Mouse (Mus musculus) spleen, postnatal 4 days (tissue): ENCODE results near the gene Dapk3.
A peak's percentile ranks its signal among the peaks of the same experiment; 100 is the strongest.
"Not testable (repeated sequence)": the region's sequence is repeated elsewhere in the genome, so short reads cannot be mapped to it uniquely, and the experiment has no call there.

Source experiments
- DNase-seq, 2 experiments: peaks; one replicate each; pipeline ENCODE4 v3.0.0; 2022; ENCODE audit warnings: low spot score in 2 of 2

Dapk3 gene

GRCm38 (mm10) chr10:81200605-81201287, 17.9 kb downstream of the Dapk3 start:
- DNase-seq: no peak

- no peak for DNase-seq
Observed at GRCm38 (mm10) chr10:81201807-81202758, 19.3 kb downstream of the Dapk3 start, which contains the start of gene Nmrk2. Gene Nmrk2 (minus strand): TSS chr10:81202051.

- DNase-seq: no peak
Observed at GRCm38 (mm10) chr10:81202978-81203720, 20.3 kb downstream of the Dapk3 start.

- peak in 1 of 2 experiments; percentile 52 for DNase-seq
Observed at GRCm38 (mm10) chr10:81204137-81204536, 21.3 kb downstream of the Dapk3 start.

GRCm38 (mm10) chr10:81210154-81210553, 27.3 kb downstream of the Dapk3 start:
- no peak for DNase-seq

GRCm38 (mm10) chr10:81216260-81216659, 33.5 kb downstream of the Dapk3 start:
- DNase-seq: no peak

- no peak for DNase-seq
Observed at GRCm38 (mm10) chr10:81216810-81217209, 34.0 kb downstream of the Dapk3 start.

- DNase-seq: not testable (repeated sequence)
Observed at GRCm38 (mm10) chr10:81217267-81217666, 34.5 kb downstream of the Dapk3 start.

GRCm38 (mm10) chr10:81217964-81218363, 35.2 kb downstream of the Dapk3 start:
- DNase-seq: peak; percentile 73 to 94

GRCm38 (mm10) chr10:81221402-81222015, 38.7 kb downstream of the Dapk3 start:
- no peak for DNase-seq

- not testable (repeated sequence) for DNase-seq
Observed at GRCm38 (mm10) chr10:81223731-81224130, 40.9 kb downstream of the Dapk3 start.

GRCm38 (mm10) chr10:81229735-81230437, 47.1 kb downstream of the Dapk3 start:
- DNase-seq: no peak

- no peak for DNase-seq
Observed at GRCm38 (mm10) chr10:81230438-81231332, 47.9 kb downstream of the Dapk3 start, which contains the start of gene Atcay. Gene Atcay (minus strand): TSS chr10:81230833.

GRCm38 (mm10) chr10:81231436-81231835, 48.6 kb downstream of the Dapk3 start:
- no peak for DNase-seq

- DNase-seq: peak; percentile 90 to 94
Observed at GRCm38 (mm10) chr10:81232580-81233225, 49.9 kb downstream of the Dapk3 start, which contains the start of gene Zfr2. Gene Zfr2 (plus strand): TSS chr10:81233155.

- no peak for DNase-seq
Observed at GRCm38 (mm10) chr10:81233226-81233585, 50.4 kb downstream of the Dapk3 start.

- DNase-seq: no peak
Observed at GRCm38 (mm10) chr10:81234206-81234605, 51.4 kb downstream of the Dapk3 start.

GRCm38 (mm10) chr10:81236471-81237268, 53.9 kb downstream of the Dapk3 start:
- DNase-seq: no peak
